Mouse (Mus musculus): ENCODE measurements around the gene Ccdc24. TPM values are rescaled to one million over a fixed set of nuclear protein-coding genes. Genes with fewer than 3 reads are reported as not detected.

Gene Ccdc24
- polyA plus RNA-seq, 1 experiment from 2014 or later, result 0.41 TPM

GRCm38 (mm10) chr4:117852152-117852868 is 20.0 kb downstream of the Ccdc24 start:
- no peak overlapping the region for H3K27ac ChIP-seq (replicated peaks)
- no peak overlapping the region for H3K9ac ChIP-seq (ENCODE audit: low read length)
- no peaks in the 10 kb centered on the region for H3K9me3 ChIP-seq (ENCODE audit: control insufficient read depth, low read length)
- no peak for ATAC-seq (ENCODE audit: low FRiP score, low TSS enrichment)
- no peaks in the 10 kb centered on the region for H3K27me3 ChIP-seq (ENCODE audit: control insufficient read depth, insufficient read depth, low read length)
- H3K4me2 ChIP-seq (replicated peaks; ENCODE audit: low read depth), result no peak overlapping the region
- DNase-seq (ENCODE audit: low spot score), result no peak
- peaks cover under 1% of the 10 kb centered on the region; the same call in 1 of the 2 replicates for H3K36me3 ChIP-seq (ENCODE audit: control insufficient read depth, insufficient read depth, low read length)
- TF ChIP-seq EP300 (optimal IDR thresholded peaks at IDR 0.05) (no peak), CTCF (IDR thresholded peaks at IDR 0.05; ENCODE audit: low read depth) (no peak)
- no peak overlapping the region for H3K4me3 ChIP-seq (ENCODE audit: low read depth, low read length)
- 83% methylated on average over 10 of the region's 10 CpGs for WGBS
- no peaks in the 10 kb centered on the region for H3K4me1 ChIP-seq (replicated peaks; ENCODE audit: control insufficient read depth, insufficient read depth)

GRCm38 (mm10) chr4:117850871-117851270 is 21.5 kb downstream of the Ccdc24 start:
- Histone ChIP-seq H3K4me2 (replicated peaks; ENCODE audit: low read depth) (no peak overlapping the region), H3K4me1 (replicated peaks; ENCODE audit: control insufficient read depth, insufficient read depth) (no peaks in the 10 kb centered on the region), H3K9ac (ENCODE audit: low read length) (no peak overlapping the region), H3K36me3 (ENCODE audit: control insufficient read depth, insufficient read depth, low read length) (peaks cover 3% of the 10 kb centered on the region; the same call in 1 of the 2 replicates), H3K27me3 (ENCODE audit: control insufficient read depth, insufficient read depth, low read length) (no peaks in the 10 kb centered on the region), H3K4me3 (ENCODE audit: low read depth, low read length) (no peak overlapping the region), H3K9me3 (ENCODE audit: control insufficient read depth, low read length) (no peaks in the 10 kb centered on the region), H3K27ac (replicated peaks) (no peak overlapping the region)
- TF ChIP-seq CTCF (IDR thresholded peaks at IDR 0.05; ENCODE audit: low read depth) (no peak), EP300 (optimal IDR thresholded peaks at IDR 0.05) (no peak)
- DNase-seq (ENCODE audit: low spot score) (no peak), ATAC-seq (ENCODE audit: low FRiP score, low TSS enrichment) (no peak)
- 64% methylated on average over 7 of the region's 7 CpGs for WGBS

- no peak for DNase-seq (ENCODE audit: low spot score)
- no peak for ATAC-seq (ENCODE audit: low FRiP score, low TSS enrichment)
- no peak overlapping the region for H3K27ac ChIP-seq (replicated peaks)
- H3K27me3 ChIP-seq (ENCODE audit: control insufficient read depth, insufficient read depth, low read length), result no peaks in the 10 kb centered on the region
- H3K4me3 ChIP-seq (ENCODE audit: low read depth, low read length), result no peak overlapping the region
- H3K9me3 ChIP-seq (ENCODE audit: control insufficient read depth, low read length), result no peaks in the 10 kb centered on the region
- no peak for TF ChIP-seq EP300 (optimal IDR thresholded peaks at IDR 0.05)
- 86% methylated on average over 7 of the region's 7 CpGs for WGBS
- no peaks in the 10 kb centered on the region for H3K4me1 ChIP-seq (replicated peaks; ENCODE audit: control insufficient read depth, insufficient read depth)
- no peak overlapping the region for H3K4me2 ChIP-seq (replicated peaks; ENCODE audit: low read depth)
- peaks cover 6% of the 10 kb centered on the region; the same call in 1 of the 2 replicates for H3K36me3 ChIP-seq (ENCODE audit: control insufficient read depth, insufficient read depth, low read length)
- no peak overlapping the region for H3K9ac ChIP-seq (ENCODE audit: low read length)
These were observed 22.2 kb downstream of the Ccdc24 start for GRCm38 (mm10) chr4:117850176-117850575.

GRCm38 (mm10) chr4:117849506-117849905 is 22.9 kb downstream of the Ccdc24 start:
- no peak overlapping the region for H3K4me2 ChIP-seq (replicated peaks; ENCODE audit: low read depth)
- H3K36me3 ChIP-seq (ENCODE audit: control insufficient read depth, insufficient read depth, low read length), result peaks cover 6% of the 10 kb centered on the region; the same call in 1 of the 2 replicates
- DNase-seq (ENCODE audit: low spot score) (no peak), ATAC-seq (ENCODE audit: low FRiP score, low TSS enrichment) (no peak)
- WGBS, result 80% methylated on average over 5 of the region's 5 CpGs
- TF ChIP-seq EP300 (optimal IDR thresholded peaks at IDR 0.05) (no peak), CTCF (IDR thresholded peaks at IDR 0.05; ENCODE audit: low read depth) (no peak)
- H3K4me1 ChIP-seq (replicated peaks; ENCODE audit: control insufficient read depth, insufficient read depth), result no peaks in the 10 kb centered on the region
- H3K9ac ChIP-seq (ENCODE audit: low read length), result no peak overlapping the region
- no peak overlapping the region for H3K27ac ChIP-seq (replicated peaks)
- H3K9me3 ChIP-seq (ENCODE audit: control insufficient read depth, low read length), result no peaks in the 10 kb centered on the region
- H3K27me3 ChIP-seq (ENCODE audit: control insufficient read depth, insufficient read depth, low read length), result no peaks in the 10 kb centered on the region
- H3K4me3 ChIP-seq (ENCODE audit: low read depth, low read length), result no peak overlapping the region

GRCm38 (mm10) chr4:117849063-117849462 is 23.3 kb downstream of the Ccdc24 start:
- Histone ChIP-seq H3K36me3 (ENCODE audit: control insufficient read depth, insufficient read depth, low read length) (peaks cover 6% of the 10 kb centered on the region; the same call in 1 of the 2 replicates), H3K4me3 (ENCODE audit: low read depth, low read length) (no peak overlapping the region), H3K4me1 (replicated peaks; ENCODE audit: control insufficient read depth, insufficient read depth) (no peaks in the 10 kb centered on the region), H3K27me3 (ENCODE audit: control insufficient read depth, insufficient read depth, low read length) (no peaks in the 10 kb centered on the region), H3K27ac (replicated peaks) (no peak overlapping the region), H3K4me2 (replicated peaks; ENCODE audit: low read depth) (no peak overlapping the region), H3K9ac (ENCODE audit: low read length) (no peak overlapping the region), H3K9me3 (ENCODE audit: control insufficient read depth, low read length) (no peaks in the 10 kb centered on the region)
- DNase-seq (ENCODE audit: low spot score), result no peak
- no peak for ATAC-seq (ENCODE audit: low FRiP score, low TSS enrichment)
- no peak for TF ChIP-seq EP300 (optimal IDR thresholded peaks at IDR 0.05)
- TF ChIP-seq CTCF (IDR thresholded peaks at IDR 0.05; ENCODE audit: low read depth), result no peak
- 76% methylated on average over 17 of the region's 17 CpGs for WGBS

- H3K9ac ChIP-seq (ENCODE audit: low read length), result no peak overlapping the region
- no peak for ATAC-seq (ENCODE audit: low FRiP score, low TSS enrichment)
These were observed 25.3 kb downstream of the Ccdc24 start for GRCm38 (mm10) chr4:117847011-117847410.

More at GRCm38 (mm10) chr4:117847011-117847410, 25.3 kb downstream of the Ccdc24 start:
- H3K4me2 ChIP-seq (replicated peaks; ENCODE audit: low read depth), result no peak overlapping the region
- H3K4me1 ChIP-seq (replicated peaks; ENCODE audit: control insufficient read depth, insufficient read depth), result no peaks in the 10 kb centered on the region
- no peak for TF ChIP-seq CTCF (IDR thresholded peaks at IDR 0.05; ENCODE audit: low read depth)
- TF ChIP-seq EP300 (optimal IDR thresholded peaks at IDR 0.05), result no peak
- no peak overlapping the region for H3K27ac ChIP-seq (replicated peaks)
- H3K27me3 ChIP-seq (ENCODE audit: control insufficient read depth, insufficient read depth, low read length), result no peaks in the 10 kb centered on the region
- DNase-seq (ENCODE audit: low spot score), result no peak
- peaks cover 6% of the 10 kb centered on the region for H3K36me3 ChIP-seq (ENCODE audit: control insufficient read depth, insufficient read depth, low read length)
- H3K9me3 ChIP-seq (ENCODE audit: control insufficient read depth, low read length), result no peaks in the 10 kb centered on the region
- no peak overlapping the region for H3K4me3 ChIP-seq (ENCODE audit: low read depth, low read length)
- 61% methylated on average over 2 of the region's 2 CpGs for WGBS
